Mouse (Mus musculus) cerebellum, adult 9-11 months (tissue): ENCODE measurements around the gene Nat8l.

Source experiments
- DNase-seq: peaks from one replicate; pipeline ENCODE4 v3.0.0; 2022

Gene Nat8l

GRCm38 (mm10) chr5:34004618-34005017 lies 8.8 kb downstream of the Nat8l start:
- DNase-seq: no peak

GRCm38 (mm10) chr5:34006832-34007231 lies 11.0 kb downstream of the Nat8l start:
- no peak for DNase-seq

DNA sequence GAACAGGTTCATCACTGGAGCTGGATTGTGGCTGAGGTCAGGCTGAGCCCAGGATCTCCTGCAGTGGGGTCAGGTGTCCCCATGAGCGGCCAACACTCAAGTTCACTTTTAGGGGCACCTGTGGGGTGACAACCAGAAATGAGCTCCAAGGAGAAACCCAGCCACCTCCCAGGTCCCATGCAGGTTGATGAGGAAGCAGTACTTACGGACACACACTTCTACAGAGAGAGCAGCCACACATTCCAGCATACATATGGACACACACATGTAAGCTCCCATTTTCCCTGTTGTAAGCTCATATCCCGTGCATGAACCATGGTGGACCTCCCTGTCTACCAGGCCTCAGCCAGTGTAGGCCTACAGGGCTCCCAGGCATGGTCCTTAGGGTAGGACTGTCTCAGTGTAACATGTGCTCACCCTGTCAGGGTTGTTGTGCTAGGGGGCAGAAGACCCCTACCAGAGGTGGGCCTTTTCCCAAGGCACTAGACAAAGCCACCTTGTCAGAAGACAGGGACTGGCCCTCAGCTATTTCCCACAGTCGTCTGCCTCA lies 11.7 kb downstream of the Nat8l start:
- DNase-seq: no peak

DNA sequence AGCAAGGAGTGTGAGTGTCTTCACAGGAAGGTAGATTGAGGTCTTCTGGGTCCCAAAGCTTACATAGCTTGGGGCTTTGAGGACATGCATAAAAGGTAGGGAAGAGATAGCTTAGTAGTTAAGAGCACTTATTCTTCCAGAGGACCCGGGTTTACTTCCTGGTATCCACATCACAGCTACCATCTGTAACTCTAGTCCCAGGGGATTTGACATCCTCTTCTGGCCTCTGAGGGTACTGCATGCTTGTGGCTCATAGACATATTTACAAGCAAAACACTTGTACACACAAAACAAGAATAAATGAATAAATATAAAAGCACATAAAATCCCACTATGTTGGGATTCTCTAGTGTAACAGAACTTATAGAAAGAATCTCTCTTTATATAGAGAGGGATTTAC lies 18.9 kb downstream of the Nat8l start:
- DNase-seq: no peak

GRCm38 (mm10) chr5:34018968-34019367 lies 23.2 kb downstream of the Nat8l start:
- no peak for DNase-seq

DNA sequence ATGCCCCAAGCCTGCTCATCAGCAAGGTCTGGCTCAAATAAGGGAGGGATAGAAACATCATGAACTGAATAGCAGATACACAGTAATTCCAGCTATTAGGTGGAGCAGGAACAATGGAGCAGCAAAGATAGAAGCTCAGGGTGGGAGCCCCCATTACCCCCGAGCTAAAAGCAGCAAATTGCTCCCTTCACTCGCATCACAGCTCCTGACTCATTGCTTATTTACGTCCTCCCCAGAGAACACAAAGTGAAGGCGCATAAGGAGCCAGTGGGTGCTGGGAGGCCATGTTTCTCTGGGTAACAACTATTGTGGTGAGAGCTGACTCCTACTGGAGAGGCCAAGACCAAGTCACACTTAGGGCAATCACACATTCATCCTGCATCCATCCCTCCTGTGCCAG lies 34.3 kb downstream of the Nat8l start:
- no peak for DNase-seq

DNA sequence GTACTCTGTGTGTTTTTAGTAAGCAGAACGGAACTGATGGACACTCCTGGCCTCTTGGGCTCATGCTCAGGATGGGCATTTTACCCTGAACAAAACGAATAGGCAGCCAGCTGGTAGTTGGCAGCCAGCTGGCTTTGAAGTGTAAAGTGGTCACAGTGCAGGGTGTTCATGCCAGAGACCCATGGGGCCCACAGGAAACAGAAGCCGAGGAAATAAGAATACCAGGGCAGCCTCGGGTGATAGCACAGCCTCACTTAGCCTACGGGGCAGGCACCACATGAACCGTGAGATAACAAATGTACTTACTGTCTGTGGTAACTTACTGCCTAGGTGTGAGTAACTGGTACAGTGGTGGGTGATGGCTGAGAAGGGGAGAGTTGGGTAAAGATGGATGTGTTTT lies 35.2 kb downstream of the Nat8l start:
- DNase-seq: no peak

DNA sequence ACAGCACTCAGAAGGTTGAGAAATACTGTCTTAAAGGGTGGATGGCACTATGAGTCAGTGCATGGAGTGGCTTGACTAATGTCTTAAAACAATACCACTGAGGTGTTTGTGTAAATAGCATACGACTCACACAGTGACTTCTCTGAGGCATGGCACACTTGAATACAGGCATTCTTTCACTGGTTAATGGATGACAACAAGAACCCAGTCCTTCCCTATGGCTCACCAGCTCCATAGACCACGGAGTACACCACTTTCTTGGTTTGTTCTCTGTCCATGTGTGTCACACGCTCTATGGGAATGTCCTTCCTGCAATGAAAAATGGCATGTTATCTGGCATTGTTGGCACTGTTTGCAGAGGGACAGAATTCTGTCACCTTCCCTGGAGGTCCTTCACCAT lies 36.7 kb downstream of the Nat8l start:
- no peak for DNase-seq
